Mouse (Mus musculus) intestine, postnatal 0 days (tissue): ENCODE measurements around the gene Paf1. TPM values are rescaled to one million over a fixed set of nuclear protein-coding genes. Genes with fewer than 3 reads are reported as not detected.

Experiments used
- ATAC-seq: fragments of 200-750 bp; cut with Nextera tagmentation; 2 replicates; pipeline ENCODE4 v1.8.0; 2017; ENCODE audit warnings: mild to moderate bottlenecking, moderate TSS enrichment, moderate library complexity
- H3K27ac ChIP-seq: fragments of 300-500 bp; sonication (generic); 2 replicates; pipeline ENCODE4 v1.5.1; 2014; ENCODE audit warnings: mild to moderate bottlenecking, low read depth, low read length, moderate library complexity
- H3K27me3 ChIP-seq: fragments of 300-500 bp; sonication (generic); replicated peaks from 2 replicates; pipeline ENCODE4 v1.6.1; 2014; ENCODE audit warnings: low read length, mixed read lengths; ENCODE audit not compliant: control insufficient read depth, insufficient read depth
- H3K36me3 ChIP-seq: fragments of 300-500 bp; sonication (generic); 2 replicates; pipeline ENCODE4 v1.6.1; 2014; ENCODE audit warnings: mild to moderate bottlenecking, moderate library complexity; ENCODE audit not compliant: control insufficient read depth, insufficient read depth
- H3K4me1 ChIP-seq: fragments of 300-500 bp; sonication (generic); replicated peaks from 2 replicates; pipeline ENCODE4 v1.6.1; 2014; ENCODE audit warnings: antibody characterized with exemption, low read length, mixed read lengths; ENCODE audit not compliant: control insufficient read depth, insufficient read depth
- H3K4me2 ChIP-seq: fragments of 300-500 bp; sonication (generic); replicated peaks from 2 replicates; pipeline ENCODE4 v1.6.1; 2014; ENCODE audit warnings: low read depth, mild to moderate bottlenecking, moderate library complexity
- H3K4me3 ChIP-seq: fragments of 300-500 bp; sonication (generic); 2 replicates; pipeline ENCODE4 v1.5.1; 2014; ENCODE audit warnings: low read depth, low read length
- H3K9ac ChIP-seq: fragments of 300-500 bp; sonication (generic); 2 replicates; pipeline ENCODE4 v1.6.1; 2014; ENCODE audit warnings: mild to moderate bottlenecking, low read depth, low read length
- H3K9me3 ChIP-seq: fragments of 300-500 bp; sonication (generic); 2 replicates; pipeline ENCODE4 v1.6.1; 2016; ENCODE audit warnings: mixed run types; ENCODE audit not compliant: control insufficient read depth
- CTCF ChIP-seq: sonication (generic); IDR thresholded peaks from 2 replicates; pipeline ENCODE4 v1.5.1; 2016; ENCODE audit warnings: low read depth, mild to moderate bottlenecking, control low read depth, antibody characterized with exemption, moderate library complexity
- WGBS: fragments of 180-500 bp; shearing (Covaris S2); extraction: QIAGEN DNeasy Blood & Tissue Kit; methylation state at CpG from one replicate; pipeline ENCODE4 v1.1.7; 2014; 5-methylcytosine and 5-hydroxymethylcytosine counted together
- polyA plus RNA-seq: library from polyadenylated mRNA; unstranded; fragments of >200 nt; fragmentation: Nextera tagmentation; extraction: Ambion mirVana; gene quantifications from 2 replicates; pipeline ENCODE4 v1.2.1, GENCODE M21; 2015

The Paf1 gene
- polyA plus RNA-seq, 1 experiment from 2014 or later, result 54.6 TPM

GRCm38 (mm10) chr7:28377190-28378065 lies 15.3 kb upstream of the Paf1 start:
- H3K9ac ChIP-seq, result peak overlapping the region; percentile 98
- peaks cover 8% of the 10 kb centered on the region for H3K4me1 ChIP-seq
- no peak for ATAC-seq
- no peaks in the 10 kb centered on the region for H3K9me3 ChIP-seq
- peak overlapping the region; percentile 95 for H3K4me3 ChIP-seq
- H3K27ac ChIP-seq, result peak overlapping the region; percentile 100
- H3K36me3 ChIP-seq, result peaks cover 12% of the 10 kb centered on the region
- 42% methylated on average over 18 of the region's 18 CpGs for WGBS
- TF ChIP-seq CTCF, result peak; percentile 41
- H3K4me2 ChIP-seq, result peak overlapping the region; percentile 89
- H3K27me3 ChIP-seq, result no peaks in the 10 kb centered on the region

GRCm38 (mm10) chr7:28378066-28378690 lies 14.6 kb upstream of the Paf1 start:
- ATAC-seq, result no peak
- Histone ChIP-seq H3K4me3 (peak overlapping the region; percentile 95), H3K9me3 (no peaks in the 10 kb centered on the region), H3K4me2 (peak overlapping the region; percentile 89), H3K9ac (peak overlapping the region; percentile 98), H3K27me3 (no peaks in the 10 kb centered on the region), H3K4me1 (peaks cover 11% of the 10 kb centered on the region), H3K36me3 (peaks cover 12% of the 10 kb centered on the region), H3K27ac (peak overlapping the region; percentile 100)
- TF ChIP-seq CTCF, result no peak
- 8% methylated on average over 32 of the region's 32 CpGs for WGBS

- peak overlapping the region; percentile 89 for H3K4me2 ChIP-seq
- peak; percentile 11 for ATAC-seq
- peak overlapping the region; percentile 98 for H3K9ac ChIP-seq
- peak overlapping the region; percentile 100 for H3K27ac ChIP-seq
- TF ChIP-seq CTCF, result no peak
- no peaks in the 10 kb centered on the region for H3K9me3 ChIP-seq
- peaks cover 12% of the 10 kb centered on the region for H3K36me3 ChIP-seq
- H3K27me3 ChIP-seq, result no peaks in the 10 kb centered on the region
- H3K4me3 ChIP-seq, result peak overlapping the region; percentile 95
- H3K4me1 ChIP-seq, result peaks cover 11% of the 10 kb centered on the region
- under 1% methylated on average over 53 of the region's 53 CpGs for WGBS
Measured at GRCm38 (mm10) chr7:28378769-28379651, 13.7 kb upstream of the Paf1 start.

GRCm38 (mm10) chr7:28380237-28381016 lies 12.3 kb upstream of the Paf1 start, which contains the start of gene Zfp36:
Gene Zfp36 (minus strand): TSS chr7:28380253.
- Histone ChIP-seq H3K9me3 (no peaks in the 10 kb centered on the region), H3K4me2 (peak within 1 kb of the TSS; percentile 89), H3K4me3 (peak within 1 kb of the TSS; percentile 95), H3K4me1 (peaks cover 14% of the 10 kb centered on the region), H3K27me3 (no peaks in the 10 kb centered on the region), H3K27ac (peak within 1 kb of the TSS; percentile 100), H3K36me3 (peaks cover 16% of the 10 kb centered on the region), H3K9ac (peak within 1 kb of the TSS; percentile 98)
- WGBS, result 29% methylated on average over 17 of the region's 17 CpGs
- no peak for ATAC-seq
- no peak for TF ChIP-seq CTCF

- Histone ChIP-seq H3K9me3 (no peaks in the 10 kb centered on the region), H3K9ac (peak overlapping the region; percentile 79), H3K36me3 (peaks cover 24% of the 10 kb centered on the region), H3K27me3 (no peaks in the 10 kb centered on the region), H3K27ac (peak overlapping the region; percentile 100), H3K4me2 (peak overlapping the region; percentile 89), H3K4me3 (peak overlapping the region; percentile 36), H3K4me1 (peaks cover 17% of the 10 kb centered on the region)
- no peak for TF ChIP-seq CTCF
- peak; percentile 20 for ATAC-seq
- 3% methylated on average over 30 of the region's 30 CpGs for WGBS
Measured at GRCm38 (mm10) chr7:28381017-28381790, 11.5 kb upstream of the Paf1 start.
